Mouse (Mus musculus) common myeloid progenitor, adult 5-6 weeks (primary cell): ENCODE results near the gene Myl7. TPM values are rescaled to one million over a fixed set of nuclear protein-coding genes. Genes with fewer than 3 reads are reported as not detected.
"Not testable (repeated sequence)": the region's sequence is repeated elsewhere in the genome, so short reads cannot be mapped to it uniquely, and the experiment has no call there.

ENCODE experiments used
- ATAC-seq: replicated peaks from 2 replicates; pipeline ENCODE4 v1.8.0; 2016; ENCODE audit warnings: low read depth, mild to moderate bottlenecking, moderate TSS enrichment, inconsistent platforms; ENCODE audit not compliant: poor library complexity, severe bottlenecking
- total RNA-seq: library from RNA; stranded (forward); fragments of 200-1000, 187-1606 nt; gene quantifications from 2 replicates; pipeline ENCODE4 v1.2.3, GENCODE M21; 2017

The Myl7 gene
- total RNA-seq, 1 experiment from 2014 or later = not detected

DNA sequence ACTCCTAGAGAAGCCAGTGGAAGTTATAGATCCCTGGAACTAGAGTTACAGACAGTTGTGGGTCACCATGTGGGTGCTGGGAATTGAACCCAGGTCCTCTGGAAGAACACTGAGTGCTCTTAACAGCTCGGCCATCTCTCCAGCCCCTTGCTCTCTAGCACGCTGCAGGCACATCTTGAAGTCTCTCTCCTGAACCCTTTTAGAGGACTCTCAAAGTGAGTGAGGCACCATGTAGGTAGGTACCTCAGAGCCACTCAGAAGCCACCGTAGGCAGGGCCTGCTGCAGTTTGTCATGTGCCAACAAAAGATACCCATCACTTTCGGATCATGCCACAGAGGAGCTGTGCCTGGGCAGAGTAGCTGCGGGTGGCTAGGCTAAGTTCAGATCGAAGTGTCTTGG lies 6.3 kb upstream of the Myl7 start:
- no peak for ATAC-seq

DNA sequence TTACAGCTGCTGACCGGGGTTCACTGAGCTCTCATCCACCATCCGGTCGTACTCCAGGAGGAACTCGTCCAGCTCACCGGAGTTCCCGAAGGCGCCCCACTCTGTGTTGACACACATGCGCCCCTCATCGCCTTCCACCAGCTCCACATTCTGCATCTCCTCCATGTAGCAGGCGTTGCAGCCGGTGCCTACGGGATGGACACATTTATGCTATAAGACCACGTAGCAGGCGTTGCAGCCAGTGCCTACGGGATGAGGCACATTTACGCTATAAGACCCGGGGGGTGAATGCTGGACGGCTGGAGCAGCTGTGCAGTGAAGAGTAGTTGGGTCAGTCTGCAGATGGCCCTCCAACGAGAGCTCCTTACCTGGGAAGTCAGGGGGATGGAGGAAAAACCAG lies 5.8 kb upstream of the Myl7 start:
- ATAC-seq = no peak

DNA sequence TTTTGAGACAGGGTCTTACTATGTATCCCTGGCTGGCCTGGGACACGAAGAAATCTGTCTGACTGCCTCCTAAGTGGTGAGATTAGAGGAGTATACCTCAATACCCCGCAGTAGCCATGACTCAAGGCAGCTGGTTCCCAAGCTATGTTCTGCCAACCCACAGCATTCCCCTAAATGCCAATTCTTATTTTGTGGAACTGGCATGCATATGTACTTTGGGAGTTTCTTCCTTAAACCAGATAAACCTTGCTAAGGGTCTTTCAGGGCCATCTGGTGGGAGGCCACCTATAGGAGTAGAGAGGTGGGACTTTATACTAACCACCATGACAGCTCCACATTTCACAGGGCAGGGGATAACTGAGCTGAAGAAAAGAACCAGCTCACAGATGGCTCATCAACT lies 5.3 kb upstream of the Myl7 start:
- no peak for ATAC-seq

DNA sequence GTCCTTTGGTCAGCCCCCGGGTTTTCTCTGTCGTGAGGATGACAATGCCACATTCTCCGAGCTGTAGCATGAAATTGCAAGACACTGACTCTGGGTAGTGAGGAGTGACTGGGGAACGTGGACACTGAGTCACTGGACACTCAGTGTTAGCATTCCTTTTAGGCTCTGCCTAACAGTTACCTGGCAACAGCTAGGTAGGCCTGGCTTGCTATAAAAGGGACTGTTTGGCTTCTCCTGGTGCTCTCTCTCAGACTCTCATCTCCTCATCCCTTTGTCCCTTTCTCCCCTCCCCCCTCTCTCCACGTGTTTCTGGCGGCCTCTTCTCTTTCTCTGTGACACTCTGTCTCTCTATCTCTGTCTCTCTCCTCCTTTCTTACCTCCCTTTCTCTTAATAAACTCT lies 3.8 kb upstream of the Myl7 start:
- ATAC-seq = no peak

DNA sequence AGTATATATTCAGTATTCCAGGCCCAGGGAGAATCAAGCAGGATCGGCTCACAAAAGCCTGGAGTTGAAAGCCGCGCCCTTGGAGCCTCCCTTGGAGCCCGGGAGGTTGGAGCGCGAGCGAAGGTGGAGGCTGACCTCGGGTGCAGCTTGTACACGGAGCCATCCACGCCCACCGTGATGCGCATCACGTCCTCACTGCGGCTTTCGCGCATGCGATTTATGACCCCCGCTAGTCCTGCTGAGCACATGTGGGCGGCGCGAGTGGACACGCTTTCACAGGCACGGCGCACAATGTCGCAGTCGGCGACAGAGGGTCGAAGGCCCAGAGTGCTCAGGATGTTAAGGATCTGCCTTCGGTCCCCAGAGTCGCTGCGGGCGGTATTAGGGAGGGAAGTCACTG lies 3.4 kb upstream of the Myl7 start:
- peak; percentile 44 for ATAC-seq

DNA sequence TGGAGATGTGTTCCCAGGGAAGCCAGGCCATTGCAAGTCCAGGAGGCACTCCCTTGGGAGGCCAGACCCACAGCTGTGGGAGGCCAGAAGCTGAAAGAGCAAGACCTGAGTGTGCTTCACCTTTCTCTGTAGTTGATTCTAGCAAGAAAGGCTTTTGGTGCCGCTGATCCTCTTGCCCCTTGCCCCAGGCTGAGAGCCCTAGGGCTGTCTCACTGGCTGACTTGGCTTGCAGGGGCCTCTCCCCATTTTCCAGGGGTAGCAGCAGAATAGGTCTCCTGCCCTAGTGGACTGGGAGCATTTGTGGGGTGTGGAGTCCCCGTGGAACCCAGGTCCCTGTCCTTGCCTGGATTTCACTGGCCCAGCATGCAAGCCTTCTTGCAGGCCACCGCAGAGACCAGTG lies 2.7 kb upstream of the Myl7 start:
- ATAC-seq = no peak

DNA sequence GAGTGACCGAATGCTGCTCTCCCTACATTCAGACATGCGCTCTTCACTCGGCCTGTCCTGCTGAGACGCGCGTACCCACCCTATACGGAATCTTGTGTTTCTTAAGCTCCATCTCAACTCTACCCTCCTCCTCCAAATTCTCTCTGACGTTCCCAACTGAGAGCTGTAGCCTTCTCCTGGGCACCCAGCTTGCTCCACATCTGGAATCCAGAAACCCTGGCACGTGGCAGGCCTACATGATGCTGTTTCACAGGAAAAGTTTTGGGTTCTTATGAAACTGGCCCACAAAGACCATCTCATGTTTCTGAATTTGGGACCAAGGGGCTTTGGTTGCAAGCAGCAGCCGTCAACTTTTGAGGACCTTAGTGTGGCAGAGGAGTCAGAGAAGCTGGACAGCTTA lies 704 bp upstream of the Myl7 start:
- ATAC-seq = no peak

DNA sequence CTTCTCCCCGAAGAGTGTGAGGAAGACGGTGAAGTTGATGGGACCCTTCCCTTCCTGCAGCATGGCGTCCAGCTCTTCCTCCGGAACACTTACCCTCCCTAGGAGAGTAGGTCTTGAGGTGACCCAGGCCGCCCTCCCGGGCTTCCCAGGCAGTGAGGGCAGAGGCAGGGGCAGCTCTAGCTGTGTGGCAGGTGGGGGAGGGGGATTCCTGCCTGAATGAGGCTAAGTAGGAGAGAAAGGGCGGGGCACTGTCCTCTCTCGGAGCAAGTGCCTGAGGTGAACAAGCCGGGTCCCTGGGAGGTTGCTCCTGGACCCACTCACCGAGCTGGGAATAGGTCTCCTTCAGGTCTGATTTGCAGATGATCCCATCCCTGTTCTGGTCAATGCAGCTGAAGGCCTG lies 743 bp downstream of the Myl7 start:
- no peak for ATAC-seq

DNA sequence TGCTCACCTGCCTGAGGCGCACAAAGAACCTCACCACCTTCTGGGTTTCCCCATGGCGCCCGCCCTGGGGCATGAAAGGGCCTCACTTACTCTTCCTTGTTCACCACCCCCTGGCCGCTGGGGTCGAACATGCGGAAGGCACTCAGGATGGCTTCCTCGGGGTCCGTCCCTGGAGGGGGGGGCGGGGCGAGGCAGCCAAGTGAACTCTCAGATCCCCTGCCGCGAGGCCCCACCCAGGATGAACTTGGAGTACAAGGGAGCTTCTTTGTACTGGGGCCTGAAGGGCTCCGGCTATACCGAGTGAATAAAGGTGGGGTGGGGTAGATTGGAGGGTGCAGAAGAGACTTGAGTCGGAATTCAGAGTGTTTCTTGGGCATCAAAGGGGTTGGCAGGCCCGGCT lies 1.4 kb downstream of the Myl7 start:
- no peak for ATAC-seq

DNA sequence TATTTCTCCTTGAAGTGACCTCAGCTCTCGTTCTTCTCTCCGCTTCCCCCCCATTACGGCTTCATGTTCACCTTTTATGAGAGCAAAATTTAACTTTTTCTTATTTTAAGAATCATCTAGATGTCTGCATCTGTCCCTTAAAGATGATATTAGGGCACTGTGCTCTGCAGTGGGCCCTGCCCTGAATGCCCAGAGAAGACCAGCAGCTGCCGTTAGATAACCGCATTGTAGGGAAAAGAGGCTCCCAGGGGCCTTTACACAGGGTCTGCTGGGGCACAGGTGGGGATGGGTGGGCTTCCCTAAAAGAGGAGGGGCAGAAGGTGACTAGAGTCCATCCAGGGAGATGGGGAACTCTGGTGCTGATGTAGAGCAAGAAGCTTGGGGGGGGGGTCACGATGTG lies 4.8 kb downstream of the Myl7 start:
- ATAC-seq = no peak

DNA sequence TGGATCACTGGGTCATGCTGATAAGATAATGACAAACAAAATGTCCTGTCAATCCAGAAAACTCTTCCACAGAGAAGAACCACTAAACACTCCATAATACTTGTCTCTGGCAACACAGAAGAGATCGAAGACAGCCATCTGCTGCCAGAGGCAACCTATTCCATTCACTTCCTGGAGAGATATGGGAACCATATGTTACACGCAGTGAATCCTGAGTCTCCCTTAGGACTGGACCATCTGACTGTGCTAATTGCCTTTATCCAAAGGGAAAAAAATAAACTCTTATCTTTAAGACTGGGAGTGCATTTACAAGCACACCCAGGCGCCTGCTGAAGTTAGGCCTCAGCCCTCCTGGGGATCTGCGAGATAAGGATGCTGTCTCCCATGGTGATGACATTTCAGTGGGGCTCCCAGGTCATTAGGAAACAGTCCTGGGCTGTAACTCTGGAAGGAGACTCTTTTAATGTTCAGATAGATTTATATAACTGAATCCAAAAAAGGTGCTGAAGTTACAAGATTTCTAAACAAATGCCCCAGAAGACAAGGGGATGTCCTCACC lies 5.7 kb downstream of the Myl7 start:
- ATAC-seq = no peak

DNA sequence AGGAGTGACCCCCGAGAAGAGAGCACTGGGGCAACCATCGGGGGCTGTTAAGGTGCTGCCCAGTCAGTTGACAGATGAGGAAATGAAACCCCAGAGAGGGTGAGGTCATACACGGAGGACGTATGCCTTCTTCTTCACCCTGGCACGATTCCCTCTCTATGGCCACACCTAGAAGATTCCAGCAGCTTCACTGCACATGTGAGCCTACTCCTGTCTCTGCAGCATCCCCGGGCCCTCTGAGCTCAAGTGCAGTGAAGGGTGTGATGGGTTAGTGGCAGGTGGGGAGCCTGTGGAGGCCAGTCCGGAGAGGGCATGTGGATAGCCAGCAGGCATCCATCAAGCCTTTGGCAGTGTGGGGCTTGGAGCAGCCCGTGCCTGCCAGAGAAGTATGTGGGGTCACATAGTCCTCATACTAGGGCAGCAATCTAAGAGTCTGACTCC lies 6.4 kb downstream of the Myl7 start:
- ATAC-seq = peak; percentile 62

DNA sequence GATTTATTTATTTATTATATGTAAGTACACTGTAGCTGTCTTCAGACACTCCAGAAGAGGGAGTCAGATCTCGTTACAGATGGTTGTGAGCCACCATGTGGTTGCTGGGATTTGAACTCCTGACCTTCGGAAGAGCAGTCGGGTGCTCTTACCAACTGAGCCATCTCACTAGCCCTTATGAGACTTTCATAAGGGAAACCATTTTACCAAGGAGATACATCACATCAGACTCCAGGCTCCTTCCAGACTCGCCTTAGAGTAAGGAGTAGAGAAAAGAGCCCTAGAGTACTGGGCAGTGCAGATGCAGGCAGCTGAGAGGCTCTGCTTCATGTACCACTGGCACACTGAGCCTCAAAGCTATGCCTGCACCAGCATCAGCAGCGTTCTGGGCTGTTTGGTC lies 10.0 kb downstream of the Myl7 start:
- ATAC-seq = not testable (repeated sequence)

DNA sequence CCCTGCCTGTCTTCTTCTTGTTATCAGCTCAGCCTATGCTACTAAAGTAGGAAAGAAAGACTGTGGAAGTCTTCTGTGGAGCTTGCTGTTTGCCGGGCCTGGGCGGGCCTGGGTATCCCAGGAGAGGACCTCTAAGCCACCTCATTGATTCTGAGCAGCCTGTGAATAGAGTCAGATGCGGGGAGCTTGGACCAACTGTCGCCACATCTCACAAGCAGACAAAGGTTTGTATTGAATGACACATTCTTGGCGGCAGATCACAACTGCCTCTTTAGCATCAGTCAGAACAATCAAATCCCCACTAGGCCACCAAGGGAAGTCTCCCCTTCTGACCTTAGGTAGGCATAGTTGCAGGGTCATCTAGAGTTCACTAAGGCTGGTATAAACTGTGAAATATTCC lies 11.3 kb downstream of the Myl7 start:
- ATAC-seq = no peak

DNA sequence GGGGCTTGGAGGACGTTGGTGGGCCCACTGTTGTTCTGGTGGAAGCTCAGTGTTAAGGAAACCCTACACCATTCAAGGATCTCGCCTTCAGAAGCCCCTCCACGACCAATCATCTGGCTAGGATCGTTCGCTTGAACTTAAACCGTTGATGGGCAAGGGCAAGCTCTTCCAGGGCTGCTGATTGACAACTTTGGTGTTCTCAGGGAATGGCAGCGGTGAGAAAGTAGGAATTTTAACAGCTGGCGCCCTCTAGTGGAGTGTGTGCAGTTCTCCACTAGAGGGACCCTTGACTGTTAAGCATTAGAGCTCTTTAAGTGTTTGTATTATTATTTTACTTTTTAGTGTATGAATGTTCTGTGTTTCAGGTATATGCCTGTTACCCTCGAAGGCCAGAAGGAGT lies 12.4 kb downstream of the Myl7 start:
- peak; percentile 72; the same call in 1 of the 2 replicates for ATAC-seq

DNA sequence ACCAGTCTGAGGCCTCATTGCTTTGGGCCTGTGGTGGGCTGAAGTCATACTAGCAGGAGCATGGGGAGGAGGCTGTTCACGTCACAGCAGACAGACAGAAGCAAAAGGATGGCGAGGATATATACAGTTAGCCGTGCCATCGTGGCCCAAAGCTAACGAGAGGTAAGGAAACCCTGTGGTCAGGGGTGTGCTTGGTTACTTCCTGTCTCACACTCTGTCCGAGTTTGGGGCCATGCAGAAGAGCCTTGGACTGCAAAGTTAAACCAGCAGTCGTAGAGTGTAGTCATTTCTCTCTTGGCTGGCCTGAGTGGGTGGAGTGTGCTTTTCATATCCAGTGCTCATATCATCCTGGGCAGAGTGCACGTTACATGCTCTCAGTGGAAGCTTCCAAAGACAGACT lies 16.1 kb downstream of the Myl7 start:
- peak; percentile 7; the same call in 1 of the 2 replicates for ATAC-seq

DNA sequence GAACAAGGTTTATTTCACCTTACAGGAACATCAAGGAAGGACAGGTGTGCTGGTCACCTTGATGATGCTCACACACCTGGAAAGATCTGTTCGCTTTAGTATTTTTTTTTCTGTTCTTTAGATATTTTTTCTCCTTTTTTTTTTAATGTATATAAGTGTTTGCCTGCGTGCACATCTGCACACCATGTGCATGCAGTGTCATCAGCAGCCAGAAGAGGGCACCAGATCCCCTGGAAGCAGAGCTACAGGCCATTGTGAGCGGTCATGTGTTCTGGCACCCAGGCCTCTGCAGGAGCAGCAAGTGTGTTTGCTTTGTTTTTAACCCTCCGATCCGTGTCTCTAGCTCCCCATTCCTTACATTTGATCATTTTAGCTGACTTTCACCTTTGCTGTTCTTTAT lies 18.7 kb downstream of the Myl7 start:
- peak; percentile 30; the same call in 1 of the 2 replicates for ATAC-seq

DNA sequence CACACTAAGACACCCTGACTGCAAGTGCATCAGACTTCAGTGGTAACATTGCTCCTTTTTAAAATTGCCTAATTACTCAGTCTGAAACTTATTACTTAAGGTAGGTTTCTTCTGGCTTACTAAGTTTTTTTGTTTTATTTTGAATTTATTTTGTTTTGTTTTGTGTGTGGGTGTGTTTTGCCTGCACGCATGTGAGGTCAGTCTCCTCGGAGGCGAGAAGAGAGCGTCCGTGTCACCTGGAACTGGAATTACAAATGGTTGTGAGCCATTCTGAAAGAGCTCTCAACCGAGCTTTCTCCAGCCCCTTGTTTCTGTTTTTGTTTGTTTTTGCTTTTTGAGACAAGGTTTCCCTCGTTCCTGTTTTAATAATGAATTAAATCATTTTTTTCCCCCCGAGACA lies 19.9 kb downstream of the Myl7 start:
- ATAC-seq = no peak

DNA sequence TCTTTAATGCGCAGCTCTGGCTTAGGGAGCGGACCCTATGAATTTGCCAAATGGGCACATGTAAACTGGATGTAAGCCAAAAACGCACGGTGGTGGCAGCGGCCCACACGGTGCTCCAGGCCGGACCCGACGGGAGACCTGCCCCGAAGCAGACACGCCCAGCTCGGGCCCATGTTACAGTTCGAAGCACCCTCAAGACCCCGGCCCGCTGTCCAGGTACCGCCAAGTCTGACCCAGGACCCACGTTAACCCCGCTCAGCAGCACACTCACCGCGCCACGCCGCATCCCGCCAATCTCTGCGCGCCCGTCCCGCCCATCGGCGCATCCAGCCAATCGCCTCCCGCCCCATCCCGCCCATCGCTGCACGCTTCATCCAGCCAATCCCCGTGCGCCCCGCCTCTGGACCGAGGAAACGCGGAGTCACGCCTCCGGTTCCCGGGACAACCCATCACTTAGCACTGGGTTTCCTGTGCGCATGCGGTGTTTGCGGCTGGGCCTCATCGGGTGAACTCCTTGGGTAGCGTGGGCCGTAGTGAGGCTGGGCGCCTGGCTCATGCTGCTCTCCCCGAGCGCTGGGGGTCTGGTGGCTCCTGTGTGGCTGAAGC lies 20.6 kb downstream of the Myl7 start, which contains the start of gene Pold2:
Gene Pold2 (minus strand): TSS at position 372 of the 606 bp plus-strand sequence.
- peak; percentile 95 for ATAC-seq

DNA sequence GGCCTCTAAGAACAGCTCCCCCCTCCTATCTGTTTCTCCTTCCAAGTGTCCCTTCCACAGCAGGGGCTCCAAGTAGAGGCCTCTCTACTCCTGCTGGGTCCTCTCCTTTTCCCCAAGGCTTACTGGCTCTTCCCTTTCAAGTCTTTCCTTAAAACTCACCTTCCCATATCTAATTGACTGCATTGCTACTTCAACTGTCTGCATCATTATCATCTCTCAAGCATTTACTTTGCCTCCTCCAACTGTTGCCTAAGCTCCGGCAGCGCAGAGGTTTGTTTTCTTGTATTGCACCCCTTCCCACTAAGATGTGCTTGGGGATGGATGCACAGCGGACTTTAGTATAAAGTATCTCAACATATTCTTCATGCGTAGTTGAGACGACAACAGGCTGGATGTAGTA lies 21.2 kb downstream of the Myl7 start:
- no peak for ATAC-seq

DNA sequence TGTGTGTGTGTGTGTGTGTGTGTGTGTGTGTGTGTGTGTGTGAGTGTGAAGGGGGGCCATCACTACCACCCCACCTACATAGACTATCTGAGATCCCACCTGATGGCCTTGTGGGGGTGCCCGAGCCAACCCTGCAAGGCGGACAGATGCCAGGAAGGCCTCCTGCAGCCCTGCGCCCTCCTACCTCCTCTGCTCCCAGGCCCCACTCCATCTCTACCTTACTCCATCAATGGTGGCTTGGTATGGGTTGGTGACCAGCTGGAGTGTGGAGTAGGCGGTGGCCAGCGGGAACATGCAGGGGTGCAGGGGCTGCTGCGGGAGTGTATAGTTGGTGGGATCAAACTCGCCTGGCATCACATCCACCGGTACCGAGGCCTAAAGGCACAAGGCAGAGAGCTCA lies 25.4 kb downstream of the Myl7 start:
- ATAC-seq = no peak

DNA sequence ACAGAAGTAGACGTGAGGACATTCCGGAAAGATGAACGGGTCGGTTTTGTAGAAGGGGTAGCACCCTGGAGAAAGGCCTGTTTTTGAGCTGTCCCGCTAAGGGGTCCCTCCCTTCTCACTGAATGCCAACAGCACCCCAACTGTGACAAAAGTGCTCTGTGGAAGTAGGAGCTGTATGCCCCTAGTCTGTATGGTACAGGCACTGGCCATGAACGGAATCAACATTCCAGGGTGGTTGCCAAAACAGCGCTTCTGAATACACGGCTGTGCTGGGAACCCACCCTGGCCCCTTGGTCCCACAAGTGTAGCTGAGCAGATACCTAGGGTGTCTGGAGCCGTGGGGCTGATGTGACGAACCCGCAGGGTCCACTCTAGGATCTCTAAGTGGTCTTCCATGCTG lies 25.9 kb downstream of the Myl7 start:
- no peak for ATAC-seq
